Mouse (Mus musculus) heart, postnatal 0 days (tissue): Measurements from ENCODE around the gene Amacr. TPM values are rescaled to one million over a fixed set of nuclear protein-coding genes. Genes with fewer than 3 reads are reported as not detected.
A peak's percentile ranks its signal among the peaks of the same experiment; 100 is the strongest.

ENCODE experiments used
- ATAC-seq: fragments of 200-750 bp; cut with Nextera tagmentation; 2 replicates; pipeline ENCODE4 v1.8.0; 2017; ENCODE audit warnings: low read depth, moderate number of reproducible peaks, moderate library complexity; ENCODE audit not compliant: insufficient read depth
- DNase-seq: peaks from one replicate; pipeline ENCODE4 v3.0.0-alpha.2; 2016; ENCODE audit warnings: low spot score
- H3K27ac ChIP-seq: fragments of 300-500 bp; sonication (generic); 2 replicates; pipeline ENCODE4 v1.5.1; 2014; ENCODE audit warnings: low read depth, mild to moderate bottlenecking
- H3K27me3 ChIP-seq: fragments of 300-500 bp; sonication (generic); 2 replicates; pipeline ENCODE4 v1.6.1; 2014; ENCODE audit warnings: low read length, mixed read lengths; ENCODE audit not compliant: control insufficient read depth, insufficient read depth
- H3K36me3 ChIP-seq: fragments of 300-500 bp; sonication (generic); replicated peaks from 2 replicates; pipeline ENCODE4 v1.6.1; 2014; ENCODE audit warnings: low read length, mixed read lengths; ENCODE audit not compliant: control insufficient read depth, insufficient read depth
- H3K4me1 ChIP-seq: fragments of 300-500 bp; sonication (generic); 2 replicates; pipeline ENCODE4 v1.6.1; 2014; ENCODE audit warnings: antibody characterized with exemption; ENCODE audit not compliant: control insufficient read depth, insufficient read depth
- H3K4me2 ChIP-seq: fragments of 300-500 bp; sonication (generic); 2 replicates; pipeline ENCODE4 v1.6.1; 2014; ENCODE audit warnings: low read depth, mild to moderate bottlenecking, low read length, moderate library complexity
- H3K4me3 ChIP-seq: fragments of 300-500 bp; sonication (generic); 2 replicates; pipeline ENCODE4 v1.5.1; 2014; ENCODE audit warnings: low read depth, low read length
- H3K9ac ChIP-seq: fragments of 300-500 bp; sonication (generic); replicated peaks from 2 replicates; pipeline ENCODE4 v1.6.1; 2014; ENCODE audit warnings: low read depth, low read length, mixed read lengths
- H3K9me3 ChIP-seq: fragments of 300-500 bp; sonication (generic); replicated peaks from 2 replicates; pipeline ENCODE4 v1.6.1; 2016; ENCODE audit warnings: low read length; ENCODE audit not compliant: control insufficient read depth
- CTCF ChIP-seq: IDR thresholded peaks from 2 replicates; pipeline ENCODE4 v1.5.1; 2016; ENCODE audit warnings: antibody characterized with exemption, control low read depth, low read depth
- EP300 ChIP-seq: IDR thresholded peaks from 2 replicates; pipeline ENCODE4 v1.6.1; 2016; ENCODE audit warnings: antibody characterized with exemption, low read depth
- whole genome bisulfite sequencing: fragments of 180-500 bp; shearing (Covaris S2); extraction: QIAGEN DNeasy Blood & Tissue Kit; methylation state at CpG from one replicate; pipeline ENCODE4 v1.1.7; 2014; 5-methylcytosine and 5-hydroxymethylcytosine counted together
- polyA plus RNA-seq: library from polyadenylated mRNA; unstranded; fragments of >200 nt; fragmentation: Nextera tagmentation; extraction: Ambion mirVana; gene quantifications from 2 replicates; pipeline ENCODE4 v1.2.1, GENCODE M21; 2015
- total RNA-seq: library from RNA; depleted of rRNA; stranded (reverse); fragments of >200 nt; gene quantifications from 2 replicates; pipeline ENCODE4 v1.2.3, GENCODE M21; 2014; ENCODE audit warnings: low replicate concordance

Amacr gene
- total and polyA plus RNA-seq, 2 experiments from 2014 or later = 25.5 to 25.8 TPM

- TF ChIP-seq EP300 (no peak), CTCF (no peak)
- ATAC-seq = no peak
- H3K36me3 ChIP-seq = no peaks in the 10 kb centered on the region
- no peak overlapping the region for H3K27ac ChIP-seq
- no peak for DNase-seq
- no peaks in the 10 kb centered on the region for H3K4me1 ChIP-seq
- no peak overlapping the region for H3K9ac ChIP-seq
- H3K9me3 ChIP-seq = no peaks in the 10 kb centered on the region
- no peak overlapping the region for H3K4me2 ChIP-seq
- H3K4me3 ChIP-seq = no peak overlapping the region
- 0 out of 2 replicates have a peak, but pooled peaks cover 4% of the 10 kb centered on the region for H3K27me3 ChIP-seq
- WGBS = 85% methylated on average over 11 of the region's 11 CpGs
Observed at GRCm38 (mm10) chr15:11010976-11011548, 29.5 kb downstream of the Amacr start.

- Histone ChIP-seq H3K4me3 (no peak overlapping the region), H3K27me3 (no peaks in the 10 kb centered on the region), H3K27ac (no peak overlapping the region), H3K4me2 (no peak overlapping the region), H3K36me3 (no peaks in the 10 kb centered on the region), H3K9me3 (no peaks in the 10 kb centered on the region), H3K4me1 (no peaks in the 10 kb centered on the region), H3K9ac (no peak overlapping the region)
- TF ChIP-seq EP300 = no peak
- no peak for TF ChIP-seq CTCF
- DNase-seq (no peak), ATAC-seq (no peak)
- 30% methylated on average over 2 of the region's 2 CpGs for WGBS
Observed at GRCm38 (mm10) chr15:11014931-11015330, 33.4 kb downstream of the Amacr start.

GRCm38 (mm10) chr15:11026801-11027561 lies 45.4 kb downstream of the Amacr start:
- ATAC-seq = no peak
- H3K27me3 ChIP-seq = no peaks in the 10 kb centered on the region
- H3K9ac ChIP-seq = no peak overlapping the region
- no peak for DNase-seq
- no peak for TF ChIP-seq CTCF
- no peak for TF ChIP-seq EP300
- H3K9me3 ChIP-seq = no peaks in the 10 kb centered on the region
- H3K4me2 ChIP-seq = no peak overlapping the region
- 56% methylated on average over 4 of the region's 4 CpGs for WGBS
- no peak overlapping the region for H3K27ac ChIP-seq
- H3K36me3 ChIP-seq = no peaks in the 10 kb centered on the region
- no peak overlapping the region for H3K4me3 ChIP-seq
- no peaks in the 10 kb centered on the region for H3K4me1 ChIP-seq

- Histone ChIP-seq H3K27ac (no peak overlapping the region), H3K27me3 (peaks cover 17% of the 10 kb centered on the region), H3K9ac (no peak overlapping the region), H3K4me2 (no peak overlapping the region), H3K36me3 (no peaks in the 10 kb centered on the region), H3K4me1 (no peaks in the 10 kb centered on the region), H3K9me3 (no peaks in the 10 kb centered on the region), H3K4me3 (no peak overlapping the region)
- DNase-seq = no peak
- ATAC-seq = no peak
- 73% methylated on average over 3 of the region's 3 CpGs for WGBS
- TF ChIP-seq EP300 (no peak), CTCF (no peak)
Observed at GRCm38 (mm10) chr15:11030188-11030587, 48.6 kb downstream of the Amacr start.

GRCm38 (mm10) chr15:11035947-11036474 lies 54.5 kb downstream of the Amacr start:
- Histone ChIP-seq H3K9me3 (no peaks in the 10 kb centered on the region), H3K27ac (no peak overlapping the region), H3K4me3 (peak overlapping the region; percentile 44), H3K4me1 (no peaks in the 10 kb centered on the region), H3K27me3 (peaks cover 50% of the 10 kb centered on the region), H3K36me3 (no peaks in the 10 kb centered on the region), H3K9ac (no peak overlapping the region), H3K4me2 (peak overlapping the region; percentile 63)
- ATAC-seq (no peak), DNase-seq (no peak)
- no peak for TF ChIP-seq CTCF
- no peak for TF ChIP-seq EP300
- 5% methylated on average over 34 of the region's 34 CpGs for WGBS
